Mouse (Mus musculus) natural killer cell, adult 2 months (primary cell): ENCODE measurements around the gene Ube2g1.

ENCODE experiments used
- DNase-seq, 2 experiments: peaks; one replicate each; pipeline ENCODE4 v3.0.0; 2022; ENCODE audit warnings: low spot score in 2 of 2

The Ube2g1 gene

GRCm38 (mm10) chr11:72606694-72607407 lies at the start of gene Ube2g1:
TSS of gene Ube2g1 (plus strand) at chr11:72607283.
- DNase-seq = peak; percentile 98 to 99

- DNase-seq = no peak
These were observed 48.9 kb upstream of the Ube2g1 start for GRCm38 (mm10) chr11:72558155-72558554.

GRCm38 (mm10) chr11:72560661-72561060 lies 46.4 kb upstream of the Ube2g1 start:
- peak in 1 of 2 experiments; percentile 30 for DNase-seq

GRCm38 (mm10) chr11:72564232-72564807 lies 42.8 kb upstream of the Ube2g1 start:
- peak in 1 of 2 experiments; percentile 32 for DNase-seq

- no peak for DNase-seq
These were observed 40.8 kb upstream of the Ube2g1 start for GRCm38 (mm10) chr11:72566304-72566703.

GRCm38 (mm10) chr11:72566816-72567338 lies 40.2 kb upstream of the Ube2g1 start:
- no peak for DNase-seq

GRCm38 (mm10) chr11:72569051-72569450 lies 38.0 kb upstream of the Ube2g1 start:
- DNase-seq = no peak

GRCm38 (mm10) chr11:72569671-72570318 lies 37.3 kb upstream of the Ube2g1 start:
- DNase-seq = no peak

- peak; percentile 69 to 82 for DNase-seq
These were observed 36.6 kb upstream of the Ube2g1 start for GRCm38 (mm10) chr11:72570319-72570979.

- peak in 1 of 2 experiments; percentile 58 for DNase-seq
These were observed 33.3 kb upstream of the Ube2g1 start for GRCm38 (mm10) chr11:72573819-72574218.

GRCm38 (mm10) chr11:72576111-72576465 lies 31.0 kb upstream of the Ube2g1 start:
- DNase-seq = no peak

- DNase-seq = no peak
These were observed 30.4 kb upstream of the Ube2g1 start for GRCm38 (mm10) chr11:72576466-72577351.

- DNase-seq = no peak
These were observed 28.6 kb upstream of the Ube2g1 start for GRCm38 (mm10) chr11:72578471-72578870.

GRCm38 (mm10) chr11:72581609-72582447 lies 25.3 kb upstream of the Ube2g1 start:
- no peak for DNase-seq

GRCm38 (mm10) chr11:72582448-72582705 lies 24.7 kb upstream of the Ube2g1 start:
- no peak for DNase-seq

GRCm38 (mm10) chr11:72583092-72583491 lies 24.0 kb upstream of the Ube2g1 start:
- no peak for DNase-seq

- DNase-seq = no peak
These were observed 20.5 kb upstream of the Ube2g1 start for GRCm38 (mm10) chr11:72586570-72586969.

GRCm38 (mm10) chr11:72587537-72588233 lies 19.4 kb upstream of the Ube2g1 start:
- DNase-seq = no peak

- no peak for DNase-seq
These were observed 11.9 kb upstream of the Ube2g1 start for GRCm38 (mm10) chr11:72595010-72595737.
